In genomic region chr12:54980939-54981338, GRCm38 (mm10) we compare ENCODE assay signal across 32 mouse cellular contexts. TPM values are rescaled to one million over a fixed set of nuclear protein-coding genes. Genes with fewer than 3 reads are reported as not detected.
"Had no signal": no experiment of that assay in that cellular context is flagged by ENCODE, and none has a peak within 500 bp of the region (broad histone marks: within the 10 kb centered on the region; RNA-seq: fewer than 3 reads in every experiment).

No protein-coding gene starts in this region.

- DNase-seq: kidney, adult 8-10 months; kidney, postnatal 10 days; kidney, postnatal 36 days; layer of hippocampus, postnatal 36 days; lung, adult 18-20 months; lung, postnatal 10 days; lung, postnatal 4 days; midbrain, embryonic 14.5 days; right cerebral cortex, adult 18-20 months; right cerebral cortex, postnatal 14 days; right cerebral cortex, postnatal 4 days; thymus, adult 2 months; thymus, postnatal 25 days had no signal

- H3K9me3 ChIP-seq: kidney, embryonic 15.5 days; lung, embryonic 15.5 days; neural tube, embryonic 12.5 days; neural tube, embryonic 15.5 days had no signal

- H3K4me3 ChIP-seq: kidney, embryonic 15.5 days; left cerebral cortex, adult 2 months; lung, embryonic 15.5 days; neural tube, embryonic 12.5 days; neural tube, embryonic 15.5 days had no signal

- ATAC-seq: intestine, postnatal 0 days had no signal

- H3K4me2 ChIP-seq: kidney, embryonic 15.5 days; lung, embryonic 15.5 days; midbrain, embryonic 11.5 days; neural tube, embryonic 12.5 days; neural tube, embryonic 15.5 days had no signal

- H3K36me3 ChIP-seq: lung, embryonic 15.5 days; neural tube, embryonic 15.5 days had no signal

- H3K27ac ChIP-seq: kidney, embryonic 15.5 days; left cerebral cortex, adult 2 months; lung, embryonic 15.5 days; neural tube, embryonic 12.5 days; neural tube, embryonic 15.5 days; stomach, postnatal 0 days had no signal

- H3K9ac ChIP-seq: kidney, embryonic 15.5 days; lung, embryonic 15.5 days; neural tube, embryonic 12.5 days; neural tube, embryonic 15.5 days had no signal

- H3K27me3 ChIP-seq: kidney, embryonic 15.5 days; lung, embryonic 15.5 days; neural tube, embryonic 12.5 days; neural tube, embryonic 15.5 days had no signal

RNA-seq across cellular contexts. Expression of gene Gm20403, which starts 5.4 kb away (rescaled TPM):
- total RNA-seq: layer of hippocampus, adult 8-10 months; layer of hippocampus, postnatal 10 days; layer of hippocampus, postnatal 36 days; left cerebral cortex, adult 2 months; left cerebral cortex, postnatal 10 days; left cerebral cortex, postnatal 36 days; megakaryocyte progenitor cell, adult 5-6 weeks; megakaryocyte-erythroid progenitor cell, adult 5-6 weeks; midbrain, postnatal 0 days had no signal
- polyA plus RNA-seq: intestine, embryonic 14.5 days; intestine, postnatal 0 days; kidney, embryonic 15.5 days; limb, embryonic 11.5 days; limb, embryonic 14.5 days; lung, embryonic 15.5 days; midbrain, embryonic 11.5 days; midbrain, embryonic 14.5 days; midbrain, postnatal 0 days; neural tube, embryonic 12.5 days; neural tube, embryonic 15.5 days; stomach, embryonic 14.5 days; thymus, adult 2 months had no signal
